Mouse (Mus musculus) embryonic facial prominence, embryonic 14.5 days (tissue): ENCODE results near the gene Setd4. TPM values are rescaled to one million over a fixed set of nuclear protein-coding genes. Genes with fewer than 3 reads are reported as not detected.

Source experiments
- ATAC-seq: fragments of 200-750 bp; cut with Nextera tagmentation; 2 replicates; pipeline ENCODE4 v1.8.0; 2017; ENCODE audit warnings: low read depth, moderate number of reproducible peaks, moderate TSS enrichment
- DNase-seq: peaks from one replicate; pipeline ENCODE4 v3.0.0-alpha.2; 2015; ENCODE audit warnings: low spot score
- H3K27ac ChIP-seq: fragments of 300-500 bp; sonication (generic); replicated peaks from 2 replicates; pipeline ENCODE4 v1.5.1; 2014; ENCODE audit warnings: low read depth, mild to moderate bottlenecking, low read length, moderate library complexity
- H3K27me3 ChIP-seq: fragments of 300-500 bp; sonication (generic); replicated peaks from 2 replicates; pipeline ENCODE4 v1.6.1; 2014; ENCODE audit warnings: low read length; ENCODE audit not compliant: control insufficient read depth, insufficient read depth
- H3K36me3 ChIP-seq: fragments of 300-500 bp; sonication (generic); 2 replicates; pipeline ENCODE4 v1.6.1; 2014; ENCODE audit warnings: low read length, mixed read lengths; ENCODE audit not compliant: control insufficient read depth, insufficient read depth
- H3K4me1 ChIP-seq: fragments of 300-500 bp; sonication (generic); 2 replicates; pipeline ENCODE4 v1.6.1; 2014; ENCODE audit warnings: antibody characterized with exemption, low read length; ENCODE audit not compliant: control insufficient read depth, insufficient read depth
- H3K4me2 ChIP-seq: fragments of 300-500 bp; sonication (generic); 2 replicates; pipeline ENCODE4 v1.6.1; 2014; ENCODE audit warnings: low read depth, mild to moderate bottlenecking, low read length, moderate library complexity, mixed read lengths
- H3K4me3 ChIP-seq: fragments of 300-500 bp; sonication (generic); 2 replicates; pipeline ENCODE4 v1.5.1; 2014; ENCODE audit warnings: low read depth, mild to moderate bottlenecking, low read length
- H3K9ac ChIP-seq: fragments of 300-500 bp; sonication (generic); 2 replicates; pipeline ENCODE4 v1.6.1; 2014; ENCODE audit warnings: low read depth, mild to moderate bottlenecking, low read length, moderate library complexity, mixed read lengths
- H3K9me3 ChIP-seq: fragments of 300-500 bp; sonication (generic); 2 replicates; pipeline ENCODE4 v1.6.1; 2016; ENCODE audit warnings: low read length; ENCODE audit not compliant: control insufficient read depth
- WGBS: fragments of 180-500 bp; shearing (Covaris S2); extraction: QIAGEN DNeasy Blood & Tissue Kit; methylation state at CpG from one replicate; pipeline ENCODE4 v1.1.7; 2014; 5-methylcytosine and 5-hydroxymethylcytosine counted together
- polyA plus RNA-seq: library from polyadenylated mRNA; unstranded; fragments of >200 nt; fragmentation: Nextera tagmentation; extraction: Ambion mirVana; gene quantifications from 2 replicates; pipeline ENCODE4 v1.2.1, GENCODE M21; 2014

Setd4 gene
- polyA plus RNA-seq, 1 experiment from 2014 or later: 12.2 TPM

DNA sequence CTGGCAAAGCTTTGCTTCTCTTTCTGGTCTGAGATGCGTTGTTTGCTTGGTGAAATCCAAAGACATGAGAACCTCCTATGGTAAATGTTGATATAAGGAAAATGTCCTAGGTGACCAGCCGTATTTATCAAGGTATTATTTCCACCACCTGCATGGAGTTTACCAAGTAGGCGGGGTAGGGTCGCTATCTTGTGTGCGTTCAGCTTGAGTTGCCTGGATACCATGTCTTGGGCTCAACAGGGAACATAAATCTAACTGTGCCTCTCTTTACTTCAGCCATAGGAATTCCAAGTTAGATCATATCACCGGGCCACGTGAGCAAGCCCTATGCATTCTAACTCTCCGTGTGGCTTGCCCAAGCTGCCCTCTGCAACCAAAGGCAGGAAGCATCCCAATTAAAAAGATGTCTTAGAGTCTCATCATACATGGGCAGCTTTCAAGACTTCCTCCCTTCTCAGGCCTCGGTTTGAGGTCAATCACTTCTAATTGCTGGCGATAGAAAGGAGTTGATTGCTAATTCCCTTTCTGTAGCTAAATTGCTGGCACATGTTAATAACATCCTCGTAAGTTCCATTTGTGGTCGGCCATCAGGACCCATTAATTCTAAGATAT lies 57.4 kb downstream of the Setd4 start:
- no peak overlapping the region for H3K27ac ChIP-seq
- no peak overlapping the region for H3K9ac ChIP-seq
- no peaks in the 10 kb centered on the region for H3K9me3 ChIP-seq
- H3K36me3 ChIP-seq: no peaks in the 10 kb centered on the region
- DNase-seq (no peak), ATAC-seq (no peak)
- 0 out of 2 replicates have a peak, but pooled peaks cover 3% of the 10 kb centered on the region for H3K4me1 ChIP-seq
- no peaks in the 10 kb centered on the region; the same call in 1 of the 2 replicates for H3K27me3 ChIP-seq
- no peak overlapping the region for H3K4me3 ChIP-seq
- WGBS: 63% methylated on average over 12 of the region's 12 CpGs
- no peak overlapping the region for H3K4me2 ChIP-seq

DNA sequence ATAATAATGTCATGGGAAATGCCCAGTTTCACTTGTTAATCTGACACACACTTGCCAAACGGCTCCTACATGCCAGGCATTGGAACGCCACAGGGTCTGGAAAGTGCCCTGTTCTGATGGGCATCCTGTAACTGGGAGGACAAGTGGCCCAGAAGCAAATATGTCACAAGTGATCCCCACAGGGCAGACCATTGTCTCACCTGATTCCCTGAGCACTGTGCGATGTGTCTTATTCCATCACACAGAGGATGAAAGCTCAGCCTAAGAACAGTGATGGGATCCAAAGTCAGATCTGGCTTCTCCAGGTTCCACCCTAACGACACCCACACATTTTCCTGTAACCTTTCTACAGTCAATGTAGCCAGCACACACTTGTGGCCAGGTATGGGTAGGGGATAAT lies 58.9 kb downstream of the Setd4 start:
- no peak for ATAC-seq
- no peak overlapping the region for H3K4me2 ChIP-seq
- WGBS: 90% methylated on average over 4 of the region's 4 CpGs
- H3K27ac ChIP-seq: no peak overlapping the region
- no peaks in the 10 kb centered on the region for H3K9me3 ChIP-seq
- H3K27me3 ChIP-seq: no peaks in the 10 kb centered on the region; the same call in 1 of the 2 replicates
- H3K4me3 ChIP-seq: no peak overlapping the region
- H3K36me3 ChIP-seq: no peaks in the 10 kb centered on the region
- H3K9ac ChIP-seq: no peak overlapping the region
- no peak for DNase-seq
- 0 out of 2 replicates have a peak, but pooled peaks cover 3% of the 10 kb centered on the region for H3K4me1 ChIP-seq

DNA sequence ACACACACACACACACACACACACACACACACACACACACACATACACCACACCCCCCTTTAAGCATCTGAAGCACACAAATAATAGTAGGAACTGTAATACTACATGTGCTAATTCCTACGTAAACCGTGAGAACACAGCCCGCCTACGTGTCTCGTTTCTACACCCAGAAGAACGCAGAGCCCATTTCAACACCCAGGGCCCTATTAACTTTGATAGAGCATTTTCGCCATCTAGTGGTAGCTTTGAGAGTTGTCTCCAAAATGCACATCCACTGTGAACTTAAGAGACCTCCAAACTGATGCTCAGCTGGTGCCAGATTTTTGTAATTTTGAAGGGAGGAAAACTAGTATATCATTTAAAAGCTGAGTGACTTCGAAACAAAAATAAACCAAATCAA lies 60.2 kb downstream of the Setd4 start:
- Histone ChIP-seq H3K27me3 (no peaks in the 10 kb centered on the region; the same call in 1 of the 2 replicates), H3K4me1 (0 out of 2 replicates have a peak, but pooled peaks cover 3% of the 10 kb centered on the region), H3K36me3 (no peaks in the 10 kb centered on the region), H3K9me3 (no peaks in the 10 kb centered on the region), H3K4me3 (no peak overlapping the region), H3K27ac (no peak overlapping the region), H3K4me2 (peak overlapping the region; percentile 7; the same call in 1 of the 2 replicates), H3K9ac (no peak overlapping the region)
- DNase-seq (peak; percentile 92), ATAC-seq (peak; percentile 84)
- 2% methylated on average over 8 of the region's 8 CpGs for WGBS

DNA sequence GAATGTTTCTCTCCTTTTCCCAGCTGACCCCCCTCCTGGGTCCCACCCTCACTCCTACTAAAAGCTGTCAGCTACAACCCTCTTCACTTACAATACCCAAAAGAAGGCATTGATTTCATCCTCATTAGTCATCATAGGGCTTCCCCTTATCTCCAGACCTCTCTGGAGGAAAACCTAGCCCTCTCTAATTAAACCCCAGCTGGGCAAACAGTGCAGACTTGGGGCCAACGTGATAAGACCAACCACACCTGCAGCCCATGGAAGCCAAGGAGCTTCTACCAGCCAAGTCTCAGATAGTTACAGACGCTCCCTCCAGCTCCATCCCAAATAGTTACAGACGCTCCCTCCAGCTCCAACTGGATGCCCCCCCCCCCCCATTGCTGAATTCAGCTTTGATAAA lies 64.0 kb downstream of the Setd4 start:
- 63% methylated on average over 3 of the region's 3 CpGs for WGBS
- DNase-seq (no peak), ATAC-seq (no peak)
- Histone ChIP-seq H3K27me3 (no peaks in the 10 kb centered on the region; the same call in 1 of the 2 replicates), H3K36me3 (no peaks in the 10 kb centered on the region), H3K4me2 (no peak overlapping the region), H3K4me1 (no peaks in the 10 kb centered on the region), H3K4me3 (no peak overlapping the region), H3K9me3 (no peaks in the 10 kb centered on the region), H3K9ac (no peak overlapping the region), H3K27ac (no peak overlapping the region)

DNA sequence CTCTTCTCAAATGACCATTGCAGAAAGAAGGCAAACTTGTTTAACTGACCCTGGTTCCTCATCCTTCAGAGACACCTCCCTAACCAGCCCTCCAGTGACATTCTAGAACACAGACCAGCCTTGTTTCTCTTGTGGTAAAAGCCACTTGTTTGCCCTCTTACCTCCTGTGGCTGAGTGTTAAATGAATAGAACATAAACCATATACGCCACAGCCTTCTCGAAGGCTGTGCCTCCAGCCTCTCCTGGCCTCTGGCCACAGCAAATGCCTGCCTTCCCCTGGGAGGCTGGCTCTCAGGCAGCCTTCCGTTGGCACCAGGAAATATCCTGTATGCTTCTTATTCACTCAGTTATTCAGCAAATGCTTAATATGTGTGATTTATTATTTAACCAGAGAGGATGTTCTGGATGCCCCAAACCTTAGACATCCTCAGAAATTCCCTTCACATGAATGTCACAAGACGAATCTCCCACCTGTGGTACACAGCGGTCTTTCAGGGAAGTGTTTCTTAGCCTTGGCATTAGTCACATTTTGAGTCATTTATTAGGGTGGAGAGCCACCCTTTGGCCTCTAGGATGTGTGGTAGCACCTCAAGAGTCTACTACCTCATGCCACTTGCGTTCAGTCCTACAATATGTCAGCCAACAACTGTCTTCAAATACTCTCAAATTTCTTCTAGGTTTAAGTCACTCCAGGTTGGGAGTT lies 68.6 kb downstream of the Setd4 start:
- 75% methylated on average over 6 of the region's 6 CpGs for WGBS
- ATAC-seq: no peak
- no peak overlapping the region for H3K27ac ChIP-seq
- H3K4me2 ChIP-seq: no peak overlapping the region
- peaks cover 5% of the 10 kb centered on the region; the same call in 1 of the 2 replicates for H3K4me1 ChIP-seq
- H3K9me3 ChIP-seq: no peaks in the 10 kb centered on the region
- no peak overlapping the region for H3K9ac ChIP-seq
- H3K4me3 ChIP-seq: no peak overlapping the region
- H3K27me3 ChIP-seq: no peaks in the 10 kb centered on the region
- H3K36me3 ChIP-seq: no peaks in the 10 kb centered on the region
- DNase-seq: no peak

Other genes starting within 250 kb of the Setd4 start
- gene Cbr1, start 1.8 kb upstream of the Setd4 start, polyA plus RNA-seq: 70.2 and 80.3 TPM in 2 replicates
- not detected in 2 replicates for gene Gm5678, start 24.0 kb upstream of the Setd4 start, polyA plus RNA-seq
- gene Cbr3, start 79.2 kb upstream of the Setd4 start, polyA plus RNA-seq: 11.7 and 15.9 TPM in 2 replicates
- gene Dop1b, start 107.8 kb upstream of the Setd4 start, polyA plus RNA-seq: 13.4 and 14.0 TPM in 2 replicates
- 31.1 and 32.1 TPM in 2 replicates for gene Morc3, start 228.1 kb upstream of the Setd4 start, polyA plus RNA-seq